Mouse (Mus musculus) ovary, postnatal 36 days (tissue): ENCODE measurements around the gene Rnaseh2a.
A peak's percentile ranks its signal among the peaks of the same experiment; 100 is the strongest.

ENCODE experiments used
- DNase-seq: peaks from one replicate; pipeline ENCODE4 v3.0.0; 2022; ENCODE audit warnings: low spot score, mixed read lengths

The Rnaseh2a gene

GRCm38 (mm10) chr8:84984294-84985048 lies 14.9 kb upstream of the Rnaseh2a start:
- DNase-seq = no peak

GRCm38 (mm10) chr8:84982499-84983011 lies 13.0 kb upstream of the Rnaseh2a start:
- no peak for DNase-seq

DNA sequence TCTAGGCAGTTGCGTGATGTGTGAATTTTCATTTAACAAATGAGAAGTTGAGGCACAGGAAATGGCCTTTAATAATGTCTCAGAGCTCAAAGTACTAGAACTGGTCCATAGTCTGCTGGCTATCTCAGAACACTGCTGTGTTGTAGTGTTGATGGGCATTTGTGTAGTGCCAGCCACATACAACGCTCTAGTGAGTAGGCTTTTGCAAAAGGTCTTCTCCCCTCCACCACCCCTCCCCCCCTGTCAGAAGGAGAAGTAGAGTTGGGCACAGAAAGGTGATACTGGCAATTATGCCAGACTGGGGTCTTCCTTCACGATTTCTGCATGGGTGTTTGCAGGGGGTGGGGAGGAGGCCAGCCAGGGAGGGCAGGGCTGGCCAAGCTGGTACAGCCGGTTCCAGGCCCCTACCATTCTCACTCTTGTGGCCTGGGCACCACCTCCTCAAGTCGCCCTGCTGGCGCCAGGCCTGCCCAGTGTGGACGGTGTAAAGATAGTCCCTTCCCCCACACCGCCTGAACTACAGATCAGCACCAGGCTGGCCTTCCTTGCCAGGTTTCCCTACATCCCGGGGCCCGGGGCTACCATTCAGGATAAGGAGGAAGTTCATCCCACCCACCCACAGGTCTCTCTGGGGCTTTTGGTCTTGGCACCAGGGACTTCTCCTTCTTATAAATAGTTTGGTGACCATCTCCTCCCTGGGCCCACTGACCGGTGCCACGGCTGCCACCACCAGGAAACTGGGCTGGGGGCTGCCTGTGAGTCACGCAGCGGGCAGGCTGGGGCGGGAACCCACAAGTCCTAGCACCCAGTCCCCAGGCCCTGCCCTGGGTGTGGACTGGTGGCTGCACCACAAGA lies 12.3 kb upstream of the Rnaseh2a start:
- DNase-seq = no peak

GRCm38 (mm10) chr8:84980622-84981358 lies 11.2 kb upstream of the Rnaseh2a start:
- DNase-seq = peak; percentile 74

DNA sequence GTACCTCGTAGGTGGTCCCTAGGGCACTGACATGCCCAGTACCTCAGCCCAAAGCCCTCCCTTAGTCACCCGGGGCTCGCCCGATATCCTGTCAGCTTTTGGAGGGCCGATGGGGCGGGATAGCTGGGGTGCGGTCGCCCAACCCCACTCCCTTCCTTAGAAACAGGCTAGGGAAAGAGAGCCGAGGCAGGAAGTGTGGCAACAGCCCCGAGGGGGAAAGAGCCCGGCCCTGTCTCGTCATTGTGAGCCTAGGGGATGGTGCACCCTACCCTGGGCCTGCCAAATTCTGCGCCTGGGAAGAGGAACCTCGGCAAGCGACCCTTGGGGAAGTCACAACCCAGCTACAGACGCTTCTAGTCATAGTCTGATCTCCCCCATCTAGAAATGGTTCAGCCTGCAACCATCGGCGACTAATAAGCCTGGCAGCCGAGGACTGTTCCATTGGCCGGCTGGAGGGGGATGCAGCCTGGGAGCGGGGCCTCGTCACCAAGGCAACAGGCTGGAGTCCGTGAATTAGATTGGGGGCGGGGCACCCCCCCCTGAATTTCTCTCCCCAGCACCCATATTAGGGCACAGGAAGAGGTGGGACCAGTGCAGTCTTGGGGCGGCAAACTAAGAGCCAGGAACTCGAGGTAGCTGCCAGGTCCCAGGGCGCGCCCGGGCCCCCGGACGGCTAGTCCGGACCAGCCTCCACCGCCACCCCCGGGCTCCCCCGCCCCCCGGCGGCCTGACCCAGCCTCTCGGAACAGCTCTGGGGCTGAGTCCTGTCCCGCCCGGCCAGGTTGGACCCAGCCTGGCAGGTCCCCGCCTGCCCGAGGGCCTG lies 10.2 kb upstream of the Rnaseh2a start:
- peak; percentile 91 for DNase-seq

DNA sequence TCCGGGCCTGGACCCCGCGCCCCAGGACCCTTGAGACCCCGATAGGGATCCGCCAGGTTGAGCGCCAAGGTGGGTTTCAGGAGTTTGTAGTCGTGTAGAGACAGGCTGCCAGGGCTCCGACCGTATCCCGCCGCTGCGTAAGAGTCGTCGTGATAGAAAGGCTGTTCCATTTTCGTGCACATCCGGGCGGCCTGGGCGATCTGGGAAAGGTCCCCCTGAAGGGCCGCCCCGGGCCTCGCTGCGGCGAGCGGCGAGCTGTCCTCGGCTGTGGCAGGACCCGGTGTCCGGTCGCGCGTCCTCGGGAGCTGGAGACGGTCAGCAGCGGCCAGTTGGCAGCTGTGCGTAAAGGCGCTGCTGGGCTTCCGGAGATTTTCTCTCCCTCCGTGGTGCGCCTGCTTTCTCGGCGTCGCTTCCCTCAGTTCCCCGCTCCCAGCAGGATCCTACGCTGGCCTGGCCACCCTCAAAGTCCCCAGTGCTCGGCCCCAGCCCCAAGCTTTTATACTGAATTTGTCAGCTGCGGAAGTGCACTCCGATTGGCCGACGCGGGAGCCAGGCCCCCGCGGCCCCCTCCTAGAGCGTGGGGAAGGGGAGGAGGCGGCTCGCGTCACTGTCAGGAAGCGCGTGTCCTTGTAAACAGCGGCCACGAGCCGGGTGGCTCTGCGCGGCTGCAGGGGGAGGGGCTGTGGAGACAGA lies 8.8 kb upstream of the Rnaseh2a start, which contains the start of gene Junb:
Gene Junb, minus strand, starts transcription at position 471 of the 693 bp plus-strand sequence.
- peak; percentile 91 for DNase-seq

GRCm38 (mm10) chr8:84977435-84978247 lies 8.1 kb upstream of the Rnaseh2a start:
- peak; percentile 56 for DNase-seq

DNA sequence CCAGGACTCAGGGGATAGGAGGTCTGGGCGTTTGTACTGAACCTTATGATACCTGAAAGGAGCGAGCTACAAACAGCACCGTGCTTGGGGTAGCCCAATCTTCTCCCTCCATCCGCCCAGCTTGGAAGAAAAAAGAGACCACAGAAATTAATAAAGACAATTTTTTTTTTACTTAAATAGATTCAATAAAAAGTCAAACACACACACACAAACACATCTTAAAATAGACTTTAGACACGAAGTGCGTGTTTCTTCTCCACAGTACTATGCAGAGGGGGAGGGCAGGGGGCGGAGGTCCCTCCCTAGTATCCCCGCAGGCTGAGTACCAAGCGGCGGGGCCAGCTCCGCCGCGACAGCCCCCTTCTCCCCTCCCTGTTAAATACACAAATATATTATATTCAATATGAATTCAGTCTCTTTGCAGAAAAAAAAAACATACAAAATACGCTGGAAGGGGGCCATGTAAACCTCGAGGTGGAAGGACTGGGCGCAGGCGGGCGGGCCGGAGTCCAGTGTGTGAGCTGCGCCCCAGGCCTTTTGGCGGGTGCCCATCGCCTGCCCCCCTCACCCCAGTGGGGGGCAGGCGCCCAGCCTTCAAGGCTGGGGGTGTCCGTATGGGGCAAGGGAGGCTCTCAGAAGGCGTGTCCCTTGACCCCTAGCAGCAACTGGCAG lies 7.3 kb upstream of the Rnaseh2a start:
- no peak for DNase-seq

GRCm38 (mm10) chr8:84976031-84976762 lies 6.6 kb upstream of the Rnaseh2a start:
- DNase-seq = peak; percentile 93

- peak; percentile 58 for DNase-seq
Observed at GRCm38 (mm10) chr8:84975434-84975833, 5.9 kb upstream of the Rnaseh2a start.

GRCm38 (mm10) chr8:84974543-84975142 lies 5.1 kb upstream of the Rnaseh2a start:
- no peak for DNase-seq

DNA sequence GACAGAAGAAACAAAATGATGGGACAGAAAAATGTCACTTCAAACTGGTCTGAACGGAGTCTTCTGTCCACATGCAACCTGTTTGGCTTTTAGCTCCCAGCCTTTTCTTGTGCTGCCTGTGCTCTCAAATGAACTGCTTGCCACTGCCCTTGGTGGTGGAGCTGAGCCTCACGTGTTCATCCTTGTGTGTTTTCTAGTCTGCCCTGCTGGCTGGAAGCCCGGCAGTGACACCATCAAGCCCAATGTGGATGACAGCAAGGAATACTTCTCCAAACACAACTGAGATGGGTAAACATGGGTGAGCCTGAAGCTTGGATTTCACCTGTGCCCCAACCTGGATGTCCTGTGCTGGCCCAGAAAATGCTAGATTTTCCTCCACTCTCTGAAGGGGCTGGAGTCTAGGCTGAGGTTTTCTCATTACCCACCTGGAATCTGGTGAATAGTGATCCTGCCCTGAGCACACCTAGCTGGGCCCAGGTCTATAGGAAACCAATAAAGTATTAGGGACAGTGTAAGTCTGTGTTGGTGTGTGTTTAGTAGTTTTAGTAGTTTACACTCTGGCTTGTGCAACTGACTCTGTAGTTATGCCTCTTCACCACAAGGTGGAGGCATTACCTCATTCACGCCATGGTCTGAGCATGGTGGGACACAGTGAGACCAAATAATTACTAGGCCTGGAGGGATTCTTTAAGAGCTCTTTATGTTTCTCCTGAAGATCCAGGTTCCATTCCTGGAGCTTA lies 4.4 kb upstream of the Rnaseh2a start:
- peak; percentile 52 for DNase-seq

DNA sequence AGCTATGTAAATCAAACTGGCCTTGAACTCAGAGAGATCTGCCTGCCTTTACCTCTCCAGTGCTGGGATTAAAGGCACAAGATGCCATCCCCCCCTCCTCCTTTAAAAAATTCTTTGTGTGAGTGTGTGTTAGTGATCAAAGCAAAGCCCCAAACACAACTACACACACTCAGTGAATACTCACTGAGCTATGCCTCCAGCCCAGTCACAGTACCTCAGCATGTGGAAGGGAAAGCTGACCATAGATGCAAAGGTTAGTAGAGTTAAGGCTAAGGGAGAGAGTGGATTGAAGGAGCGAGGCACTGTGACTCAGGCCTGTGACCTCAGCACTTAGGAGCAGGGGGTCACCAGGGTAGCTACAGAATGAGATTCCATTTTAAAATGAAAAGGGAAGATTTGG lies 3.5 kb upstream of the Rnaseh2a start:
- DNase-seq = no peak

- no peak for DNase-seq
Observed at GRCm38 (mm10) chr8:84970913-84971312, 1.3 kb upstream of the Rnaseh2a start.

GRCm38 (mm10) chr8:84970135-84970790 lies 696 bp upstream of the Rnaseh2a start:
- no peak for DNase-seq

DNA sequence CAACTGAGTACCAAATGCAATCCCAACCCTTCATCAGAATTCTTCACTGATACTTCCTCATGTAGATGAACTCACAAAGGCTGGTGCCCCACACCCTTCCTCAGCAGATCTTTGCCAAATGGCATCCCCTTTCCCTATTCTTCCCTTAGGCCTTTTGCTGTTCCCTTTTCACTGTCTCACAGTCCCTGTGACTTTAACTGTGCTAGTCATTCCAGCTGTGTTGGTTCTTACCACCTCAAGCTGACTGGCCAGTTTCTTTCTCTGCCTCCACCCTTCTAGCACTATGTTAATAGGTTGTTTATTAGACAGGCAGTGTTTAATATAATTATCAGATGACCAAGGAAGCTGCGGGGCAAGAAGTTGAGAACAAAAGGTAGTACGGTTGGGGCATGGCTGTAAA lies 917 bp downstream of the Rnaseh2a start:
- DNase-seq = no peak
